Mouse (Mus musculus) ES-Bruce4 (cell line): ENCODE results near the gene Slc44a2.

Experiments
- CTCF ChIP-seq: IDR thresholded peaks from one replicate; pipeline ENCODE4 v1.8.1; 2011; ENCODE audit warnings: low read depth, low read length
- EP300 ChIP-seq: IDR thresholded peaks from 2 replicates; pipeline ENCODE4 v1.6.1; 2011; ENCODE audit warnings: low read depth, low read length; ENCODE audit not compliant: insufficient read depth
- POLR2A ChIP-seq: IDR thresholded peaks from one replicate; pipeline ENCODE4 v1.8.1; 2011; ENCODE audit warnings: low read length; ENCODE audit not compliant: insufficient read depth

DNA sequence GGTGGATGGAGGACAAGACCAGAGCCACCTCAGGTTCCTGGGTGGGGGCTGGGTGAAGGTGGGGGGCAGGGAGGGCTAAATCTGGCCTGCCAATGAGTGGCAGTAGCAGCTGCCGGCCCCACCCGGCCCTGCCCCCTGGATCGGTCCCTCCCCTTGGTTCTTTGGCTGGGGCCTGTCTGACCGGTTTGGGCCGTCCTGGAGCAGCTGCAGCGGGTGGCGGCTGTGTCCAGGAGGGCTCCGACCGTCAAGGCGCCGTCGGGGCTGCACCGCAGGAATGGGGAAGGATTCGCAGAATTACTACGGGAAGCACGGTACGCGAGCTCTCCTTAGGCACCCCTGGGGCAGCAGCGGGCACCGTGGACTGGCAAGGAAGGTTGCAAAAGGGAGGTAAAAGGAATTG is 17.2 kb downstream of the Slc44a2 start:
- TF ChIP-seq POLR2A (no peak), CTCF (no peak), EP300 (peak; percentile 81; the same call in 1 of the 2 replicates)
